Mouse (Mus musculus) limb, embryonic 14.5 days (tissue): Measurements from ENCODE around the gene Tyms. TPM values are rescaled to one million over a fixed set of nuclear protein-coding genes. Genes with fewer than 3 reads are reported as not detected.

Experiments
- ATAC-seq: fragments of 200-750 bp; cut with Nextera tagmentation; 2 replicates; pipeline ENCODE4 v1.8.0; 2017; ENCODE audit warnings: low read depth, moderate number of reproducible peaks, moderate TSS enrichment; ENCODE audit not compliant: low FRiP score
- DNase-seq: peaks from one replicate; pipeline ENCODE4 v3.0.0-alpha.2; 2015; ENCODE audit warnings: low spot score
- H3K27ac ChIP-seq: fragments of 300-500 bp; sonication (generic); replicated peaks from 2 replicates; pipeline ENCODE4 v1.5.1; 2014; ENCODE audit warnings: low read depth, mild to moderate bottlenecking, low read length, moderate library complexity, mixed read lengths
- H3K27me3 ChIP-seq: fragments of 300-500 bp; sonication (generic); 2 replicates; pipeline ENCODE4 v1.6.1; 2014; ENCODE audit warnings: low read length, mixed read lengths; ENCODE audit not compliant: control insufficient read depth, insufficient read depth
- H3K36me3 ChIP-seq: fragments of 300-500 bp; sonication (generic); 2 replicates; pipeline ENCODE4 v1.6.1; 2014; ENCODE audit warnings: mild to moderate bottlenecking, low read length, moderate library complexity, mixed read lengths; ENCODE audit not compliant: control insufficient read depth, insufficient read depth
- H3K4me1 ChIP-seq: fragments of 300-500 bp; sonication (generic); 2 replicates; pipeline ENCODE4 v1.6.1; 2014; ENCODE audit warnings: antibody characterized with exemption, low read length, mixed read lengths; ENCODE audit not compliant: control insufficient read depth, insufficient read depth
- H3K4me2 ChIP-seq: fragments of 300-500 bp; sonication (generic); replicated peaks from 2 replicates; pipeline ENCODE4 v1.6.1; 2014; ENCODE audit warnings: low read depth, mild to moderate bottlenecking, low read length, moderate library complexity; ENCODE audit not compliant: severe bottlenecking
- H3K4me3 ChIP-seq: fragments of 300-500 bp; sonication (generic); replicated peaks from 2 replicates; pipeline ENCODE4 v1.5.1; 2014; ENCODE audit warnings: low read length
- H3K9ac ChIP-seq: fragments of 300-500 bp; sonication (generic); 2 replicates; pipeline ENCODE4 v1.6.1; 2014; ENCODE audit warnings: mild to moderate bottlenecking, low read depth, low read length, moderate library complexity; ENCODE audit not compliant: severe bottlenecking
- H3K9me3 ChIP-seq: fragments of 300-500 bp; sonication (generic); 2 replicates; pipeline ENCODE4 v1.6.1; 2016; ENCODE audit warnings: low read length; ENCODE audit not compliant: control insufficient read depth
- POLR2A ChIP-seq: fragments of 200-500 bp; IDR thresholded peaks from 2 replicates; pipeline ENCODE4 v1.8.0; 2012; ENCODE audit warnings: inconsistent platforms, mild to moderate bottlenecking, moderate library complexity, borderline replicate concordance; ENCODE audit not compliant: insufficient read depth, insufficient read length; ENCODE audit errors: extremely low read depth
- WGBS: fragments of 180-500 bp; shearing (Covaris S2); extraction: QIAGEN DNeasy Blood & Tissue Kit; methylation state at CpG from one replicate; pipeline ENCODE4 v1.1.7; 2014; 5-methylcytosine and 5-hydroxymethylcytosine counted together
- polyA plus RNA-seq, 2 experiments: library from polyadenylated mRNA; depleted of rRNA in 1 of 2; stranded (reverse) in 1 of 2; unstranded in 1 of 2; fragments of >200 nt; fragmentation: Nextera tagmentation in 1 of 2; extraction: Ambion mirVana in 1 of 2; gene quantifications; 2 replicates each; pipeline versions ENCODE4 v1.2.1 to v1.2.3; 2012 to 2014

The Tyms gene
- polyA plus RNA-seq, 2 experiments, result 166 to 250 TPM

DNA sequence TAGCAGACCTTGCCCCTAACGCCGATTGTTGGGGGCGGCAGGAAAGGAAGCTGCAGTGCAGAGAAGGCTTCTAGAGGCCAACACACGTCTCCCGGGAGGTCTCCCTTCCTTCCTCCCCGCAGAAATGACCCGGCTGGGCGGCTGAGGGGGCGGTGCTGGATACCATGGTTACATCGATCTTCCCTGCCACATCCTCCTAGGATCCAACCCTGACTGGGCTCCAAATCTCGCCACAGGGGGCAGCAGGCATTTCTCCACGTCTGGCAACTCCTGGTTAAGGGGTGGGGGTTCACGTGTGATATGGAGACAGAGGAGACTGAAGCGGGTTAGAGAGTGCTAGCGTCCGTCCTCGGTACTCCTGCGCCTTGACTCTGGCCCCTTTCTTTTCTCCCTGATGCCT lies 37.7 kb upstream of the Tyms start:
- Histone ChIP-seq H3K9me3 (no peaks in the 10 kb centered on the region), H3K4me3 (peak overlapping the region; percentile 8), H3K4me2 (peak overlapping the region; percentile 25), H3K36me3 (no peaks in the 10 kb centered on the region), H3K27me3 (peaks cover 74% of the 10 kb centered on the region), H3K4me1 (peaks cover 12% of the 10 kb centered on the region), H3K27ac (no peak overlapping the region), H3K9ac (0 out of 2 replicates have a peak overlapping the region, but pooled peaks have one; percentile 3)
- no peak for TF ChIP-seq POLR2A
- WGBS, result 6% methylated on average over 12 of the region's 18 CpGs
- ATAC-seq, result no peak
- peak; percentile 32 for DNase-seq

DNA sequence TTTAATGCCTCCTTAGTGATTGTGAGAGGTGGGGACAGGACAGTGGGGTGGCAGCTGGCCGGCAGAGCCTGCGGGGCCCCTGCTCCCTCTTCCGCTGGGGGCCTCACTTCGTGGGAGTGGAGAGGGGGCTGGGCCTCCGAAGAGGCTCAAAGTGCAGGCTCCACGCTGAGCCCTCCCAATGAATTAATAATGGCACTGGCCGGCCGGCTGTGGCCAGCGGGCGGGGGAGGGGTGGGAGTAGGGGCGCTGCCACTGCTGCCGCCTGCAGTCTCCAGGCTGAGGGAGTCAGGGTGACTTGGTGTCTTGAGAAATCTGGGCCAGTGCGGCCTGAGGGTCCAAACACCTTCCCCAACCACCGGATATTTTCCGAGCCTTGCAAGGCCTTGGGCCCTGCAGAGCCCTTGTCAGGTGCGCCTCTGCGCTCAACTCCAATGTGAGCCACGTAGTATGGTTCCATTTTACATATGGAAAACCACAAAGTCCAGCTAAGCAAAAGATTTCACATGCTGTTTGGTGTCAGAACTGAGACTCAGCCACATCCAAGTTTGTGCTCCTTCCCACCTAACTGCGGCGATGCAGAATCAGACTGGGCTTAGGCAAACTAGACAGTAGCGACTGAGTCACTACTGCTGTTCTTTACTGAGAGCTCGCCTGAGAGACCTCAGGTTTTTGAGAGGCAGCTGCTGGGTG lies 37.1 kb upstream of the Tyms start:
- 9% methylated on average over 22 of the region's 22 CpGs for WGBS
- DNase-seq (no peak), ATAC-seq (no peak)
- Histone ChIP-seq H3K36me3 (no peaks in the 10 kb centered on the region), H3K4me1 (peaks cover 13% of the 10 kb centered on the region), H3K9me3 (no peaks in the 10 kb centered on the region), H3K27me3 (peaks cover 74% of the 10 kb centered on the region), H3K27ac (no peak overlapping the region), H3K9ac (0 out of 2 replicates have a peak overlapping the region, but pooled peaks have one; percentile 3), H3K4me2 (peak overlapping the region; percentile 25), H3K4me3 (0 out of 2 replicates have a peak overlapping the region, but pooled peaks have one; percentile 8)
- TF ChIP-seq POLR2A, result no peak

DNA sequence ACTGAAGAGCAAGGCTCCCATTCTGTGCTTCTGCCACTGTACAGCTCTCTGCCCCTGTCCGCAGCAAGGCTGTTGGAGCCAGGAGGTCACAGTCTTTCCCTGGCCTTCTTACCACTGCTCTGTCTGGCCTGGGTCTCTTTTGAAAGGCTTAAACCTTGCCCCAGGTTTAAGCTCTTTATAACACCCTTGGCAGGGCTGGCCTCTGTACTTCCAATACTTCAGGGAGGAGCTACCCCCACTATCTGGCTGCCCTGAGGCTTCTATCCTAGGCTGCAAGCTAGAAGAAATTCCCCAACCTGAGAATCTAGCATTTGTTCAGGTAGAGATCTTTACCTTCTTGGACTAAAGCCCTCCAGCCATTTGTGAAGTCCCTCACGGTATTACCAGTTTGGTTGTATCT lies 36.5 kb upstream of the Tyms start:
- no peak overlapping the region for H3K9ac ChIP-seq
- 35% methylated on average over 2 of the region's 2 CpGs for WGBS
- H3K9me3 ChIP-seq, result no peaks in the 10 kb centered on the region
- H3K36me3 ChIP-seq, result no peaks in the 10 kb centered on the region
- H3K4me2 ChIP-seq, result no peak overlapping the region
- peaks cover 18% of the 10 kb centered on the region for H3K4me1 ChIP-seq
- H3K27ac ChIP-seq, result no peak overlapping the region
- no peak for TF ChIP-seq POLR2A
- ATAC-seq (no peak), DNase-seq (no peak)
- H3K4me3 ChIP-seq, result no peak overlapping the region
- H3K27me3 ChIP-seq, result peaks cover 77% of the 10 kb centered on the region

DNA sequence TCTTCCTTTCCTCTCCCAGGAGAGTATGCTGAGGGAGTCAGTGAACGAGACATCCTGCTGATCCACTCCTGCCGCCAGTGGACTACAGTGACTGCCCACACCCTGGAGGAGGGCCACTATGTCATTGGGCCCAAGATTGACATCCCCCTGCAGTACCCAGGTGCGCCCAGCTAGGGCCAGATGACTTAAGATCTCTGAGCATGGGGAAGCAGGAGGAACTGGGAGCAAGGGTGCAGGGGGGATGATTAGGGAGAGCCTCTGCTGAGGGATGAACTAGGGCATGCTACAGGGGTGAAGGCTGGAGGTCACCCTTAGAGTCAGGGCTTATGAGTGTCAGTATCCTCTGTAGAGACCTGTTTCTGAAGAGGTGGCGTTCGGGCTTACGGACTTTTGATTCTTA lies 34.8 kb upstream of the Tyms start:
- Histone ChIP-seq H3K4me3 (no peak overlapping the region), H3K4me1 (peaks cover 13% of the 10 kb centered on the region), H3K9me3 (no peaks in the 10 kb centered on the region), H3K36me3 (no peaks in the 10 kb centered on the region), H3K9ac (no peak overlapping the region), H3K27ac (no peak overlapping the region), H3K27me3 (peaks cover 74% of the 10 kb centered on the region), H3K4me2 (no peak overlapping the region)
- TF ChIP-seq POLR2A, result no peak
- ATAC-seq (no peak), DNase-seq (no peak)
- WGBS, result 77% methylated on average over 6 of the region's 6 CpGs

DNA sequence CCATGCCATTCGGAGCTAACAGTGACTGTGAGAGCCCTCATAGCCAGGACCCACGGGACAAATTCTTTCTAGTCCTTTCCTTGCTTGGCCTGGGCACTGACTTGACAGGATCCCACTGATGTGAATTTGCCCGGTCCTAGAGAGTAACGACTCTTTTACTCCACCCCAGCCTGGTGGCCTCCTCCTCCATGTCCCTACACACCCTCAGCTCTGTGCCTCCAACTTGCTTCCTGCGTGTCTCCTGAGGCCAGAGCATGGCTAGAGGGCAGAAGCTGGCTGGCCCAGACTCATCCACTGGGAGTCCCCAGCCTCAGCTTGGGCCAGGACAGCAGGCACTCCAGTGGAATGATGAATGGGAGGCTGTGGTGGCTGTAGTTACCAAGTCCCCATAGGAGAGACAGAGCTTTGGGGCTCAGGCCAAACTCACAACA lies 34.2 kb upstream of the Tyms start:
- Histone ChIP-seq H3K27ac (no peak overlapping the region), H3K36me3 (no peaks in the 10 kb centered on the region), H3K27me3 (peaks cover 71% of the 10 kb centered on the region), H3K4me1 (peaks cover 13% of the 10 kb centered on the region), H3K4me3 (no peak overlapping the region), H3K4me2 (no peak overlapping the region), H3K9ac (no peak overlapping the region), H3K9me3 (no peaks in the 10 kb centered on the region)
- no peak for DNase-seq
- no peak for TF ChIP-seq POLR2A
- WGBS, result 8% methylated on average over 5 of the region's 5 CpGs
- ATAC-seq, result no peak

DNA sequence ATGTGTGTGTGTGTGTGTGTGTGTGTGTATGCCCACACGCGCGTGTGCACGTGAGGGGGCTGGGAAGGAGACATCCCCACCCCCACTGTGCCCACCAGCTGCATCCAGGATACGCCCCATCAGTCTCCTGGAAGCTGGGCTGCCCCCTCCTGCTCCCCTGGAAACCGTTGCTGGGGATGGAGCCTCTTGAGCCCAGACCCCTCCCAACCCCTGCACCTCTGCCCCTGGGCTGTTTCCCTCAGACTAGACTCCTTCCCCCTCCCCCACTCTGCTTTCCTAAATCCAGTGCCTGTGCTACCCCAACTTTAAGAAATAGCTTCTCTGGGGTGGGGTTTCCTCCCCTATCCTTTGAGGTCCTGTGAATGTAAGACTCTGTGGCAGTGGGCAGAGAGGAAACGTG lies 33.8 kb upstream of the Tyms start:
- no peak for DNase-seq
- Histone ChIP-seq H3K27me3 (peaks cover 67% of the 10 kb centered on the region), H3K36me3 (no peaks in the 10 kb centered on the region), H3K4me1 (peaks cover 13% of the 10 kb centered on the region), H3K27ac (no peak overlapping the region), H3K4me2 (no peak overlapping the region), H3K9me3 (no peaks in the 10 kb centered on the region), H3K9ac (no peak overlapping the region), H3K4me3 (no peak overlapping the region)
- ATAC-seq, result no peak
- TF ChIP-seq POLR2A, result no peak
- WGBS, result 10% methylated on average over 7 of the region's 7 CpGs
